Mouse (Mus musculus): ENCODE data around the gene Pif1.

The Pif1 gene

DNA sequence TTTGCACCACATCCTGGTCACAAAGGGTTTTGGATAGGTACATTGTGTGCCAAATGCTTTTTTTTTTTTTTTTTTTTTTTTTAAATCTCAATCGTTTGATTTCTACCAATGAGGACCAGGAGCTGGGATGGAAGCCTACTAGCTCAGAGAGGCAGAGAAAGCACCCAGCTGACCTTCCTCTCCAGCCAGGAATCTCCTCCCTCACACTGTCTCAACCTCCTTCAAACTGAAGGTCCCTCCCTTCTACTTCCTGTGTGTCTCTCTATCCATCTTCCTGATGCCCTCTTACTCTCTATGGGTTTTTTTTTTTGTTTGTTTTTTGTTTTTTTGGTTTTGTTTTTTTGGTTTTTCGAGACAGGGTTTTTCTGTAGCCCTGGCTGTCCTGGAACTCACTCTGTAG is 14.0 kb downstream of the Pif1 start:
- DNase-seq, result no peak

- DNase-seq, result peak; percentile 34 to 49
Measured at GRCm38 (mm10) chr9:65603401-65604102, 16.6 kb downstream of the Pif1 start.

- DNase-seq, result peak; percentile 83 to 89
Measured at GRCm38 (mm10) chr9:65605471-65606136, 18.6 kb downstream of the Pif1 start.

DNA sequence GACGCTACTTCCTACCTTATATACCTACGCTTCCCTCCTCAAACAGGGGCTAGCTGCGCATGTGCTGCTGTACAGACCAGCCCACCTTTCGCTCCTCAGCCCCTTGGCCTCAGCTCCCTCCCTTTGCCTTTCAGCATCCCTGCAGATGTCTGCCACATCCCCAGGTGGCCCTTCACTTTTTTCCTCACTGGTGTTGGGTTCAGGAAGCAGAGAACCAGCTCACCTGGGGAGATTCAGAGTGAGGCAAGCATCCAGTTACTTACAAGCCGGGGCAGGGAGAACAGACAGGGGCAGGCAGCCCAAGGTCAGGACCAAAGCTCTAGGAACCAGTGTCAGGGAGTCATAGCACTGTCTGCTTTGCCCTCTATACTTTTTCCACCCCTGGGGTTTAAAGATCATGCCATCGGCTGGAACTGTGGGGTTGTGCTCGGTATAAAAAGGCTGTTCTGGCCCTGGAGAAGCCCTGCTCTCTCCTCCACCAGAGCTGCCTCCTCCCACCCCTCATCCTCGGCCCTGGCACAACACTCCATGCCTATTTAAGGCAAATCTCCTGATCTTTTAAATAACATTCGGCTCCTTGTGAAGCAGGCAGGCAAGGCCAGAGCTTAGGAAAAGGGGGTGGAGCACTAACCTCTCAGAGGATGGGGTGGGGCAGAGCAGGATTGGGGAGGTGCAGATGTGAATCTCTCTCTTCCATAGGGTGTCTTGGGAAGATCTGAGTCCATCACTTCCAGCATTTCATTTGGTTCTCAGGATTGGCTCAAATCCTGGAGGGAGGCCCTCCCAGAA is 19.6 kb downstream of the Pif1 start:
- no peak for DNase-seq

DNA sequence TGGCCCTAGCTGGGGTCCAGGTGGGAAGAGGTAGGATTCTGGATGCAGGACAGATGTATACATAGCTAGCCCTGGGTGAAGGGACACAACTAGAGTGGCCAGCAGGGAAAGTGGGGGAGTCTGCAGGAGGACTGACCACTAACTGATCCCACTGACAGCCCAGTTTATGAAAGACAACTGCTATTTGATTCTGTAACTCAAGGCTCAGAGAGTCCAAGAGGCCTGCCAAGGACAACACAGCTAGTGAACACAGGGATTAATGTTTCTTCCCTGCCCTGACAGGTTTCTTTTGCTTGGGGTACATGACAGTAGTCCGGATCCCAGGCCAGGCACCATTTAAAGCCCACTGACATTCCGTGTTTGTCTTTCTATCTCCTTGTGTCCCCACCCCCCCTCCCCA is 20.2 kb downstream of the Pif1 start:
- no peak for DNase-seq

DNA sequence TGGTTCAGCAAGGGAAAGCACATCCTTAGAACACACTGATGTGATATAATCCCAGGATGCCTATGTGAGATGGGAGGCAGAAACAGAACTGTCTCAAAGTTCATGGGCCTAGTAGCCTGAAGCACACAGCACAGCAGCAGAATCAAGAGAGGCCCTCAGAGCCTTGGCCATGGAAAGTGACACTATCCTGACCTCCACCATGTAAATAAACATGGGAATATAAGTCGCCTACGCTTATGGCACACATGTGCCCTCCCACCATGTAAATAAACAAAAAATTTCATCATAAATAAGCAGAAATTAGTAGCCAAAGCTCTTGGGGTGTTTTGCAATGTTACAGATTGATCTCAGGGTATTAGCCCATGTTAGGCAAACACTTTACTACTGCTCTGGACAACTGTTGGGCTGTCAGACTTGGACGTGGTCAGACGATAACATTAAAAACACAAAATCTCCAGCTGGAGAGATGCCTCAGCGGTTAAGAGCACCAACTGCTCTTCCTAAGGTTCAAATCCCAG is 25.1 kb downstream of the Pif1 start:
- no peak for DNase-seq

DNA sequence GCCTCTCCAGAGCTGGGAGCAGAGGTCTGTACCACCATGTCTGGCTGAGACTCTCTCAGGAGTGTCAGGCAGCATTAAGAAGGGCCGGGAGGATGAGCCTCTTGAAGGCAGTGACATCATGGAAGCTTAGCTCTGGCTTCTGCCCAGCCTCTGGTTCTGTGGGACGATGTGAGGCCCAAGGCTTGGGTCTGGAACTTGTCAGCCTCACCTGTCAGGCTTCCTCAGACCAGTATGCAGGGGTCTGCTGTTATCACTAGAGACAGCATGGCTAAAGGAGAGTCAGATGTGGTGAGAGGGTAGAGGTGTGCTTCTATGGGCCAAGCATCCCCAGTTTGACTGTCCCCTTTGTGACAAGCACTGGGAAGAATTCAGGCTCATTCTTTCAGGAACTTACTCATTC is 26.1 kb downstream of the Pif1 start:
- DNase-seq, result no peak

DNA sequence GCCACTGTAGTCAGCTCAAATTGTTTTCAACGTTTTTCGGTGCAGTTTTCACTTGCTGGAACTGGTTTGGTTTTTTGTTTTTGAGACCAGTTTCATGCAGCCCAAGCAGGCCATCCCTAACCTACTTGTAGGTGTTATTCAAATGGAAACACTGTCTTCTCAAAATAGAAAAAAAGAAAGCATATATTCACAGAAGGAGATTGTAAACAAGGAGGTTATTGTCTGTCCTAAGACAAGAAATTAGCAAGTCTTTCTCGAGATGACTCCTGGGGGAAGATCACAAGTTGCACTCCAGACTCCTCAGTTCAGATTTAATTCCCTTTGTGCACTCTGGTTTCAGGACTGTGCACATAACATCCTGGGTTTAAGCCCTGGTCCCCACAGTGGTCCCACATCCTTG is 32.4 kb downstream of the Pif1 start:
- DNase-seq, result no peak

- DNase-seq, result no peak
Measured at GRCm38 (mm10) chr9:65621196-65621595, 34.2 kb downstream of the Pif1 start.

GRCm38 (mm10) chr9:65621666-65622065 is 34.7 kb downstream of the Pif1 start:
- no peak for DNase-seq

GRCm38 (mm10) chr9:65622826-65623225 is 35.9 kb downstream of the Pif1 start:
- no peak for DNase-seq

DNA sequence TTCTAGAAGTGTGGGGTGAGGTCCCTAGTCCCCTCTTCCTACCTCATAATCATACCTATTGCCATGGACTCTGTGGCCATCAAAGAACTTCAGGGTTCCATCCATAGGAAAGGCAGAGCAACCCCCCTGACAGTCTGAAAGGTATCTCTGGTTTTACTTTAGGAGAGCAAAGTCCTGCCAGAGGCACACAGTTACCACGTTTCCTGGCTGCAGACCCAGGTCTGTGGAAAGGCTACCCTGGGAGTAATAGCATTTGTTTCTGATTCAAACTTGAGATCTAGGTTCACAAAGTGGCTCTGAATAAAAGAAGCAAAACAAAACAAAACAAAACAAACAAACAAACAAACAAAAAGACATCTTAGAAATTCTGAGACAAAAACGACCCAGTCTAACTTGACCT is 37.3 kb downstream of the Pif1 start:
- DNase-seq, result no peak

- peak; percentile 25 for DNase-seq
Measured at GRCm38 (mm10) chr9:65629025-65629766, 42.2 kb downstream of the Pif1 start, which contains the start of gene Rbpms2. TSS of gene Rbpms2 (plus strand) at chr9:65629648.

- DNase-seq, result peak; percentile 23 to 50
Measured at GRCm38 (mm10) chr9:65629767-65630630, 43.0 kb downstream of the Pif1 start.

DNA sequence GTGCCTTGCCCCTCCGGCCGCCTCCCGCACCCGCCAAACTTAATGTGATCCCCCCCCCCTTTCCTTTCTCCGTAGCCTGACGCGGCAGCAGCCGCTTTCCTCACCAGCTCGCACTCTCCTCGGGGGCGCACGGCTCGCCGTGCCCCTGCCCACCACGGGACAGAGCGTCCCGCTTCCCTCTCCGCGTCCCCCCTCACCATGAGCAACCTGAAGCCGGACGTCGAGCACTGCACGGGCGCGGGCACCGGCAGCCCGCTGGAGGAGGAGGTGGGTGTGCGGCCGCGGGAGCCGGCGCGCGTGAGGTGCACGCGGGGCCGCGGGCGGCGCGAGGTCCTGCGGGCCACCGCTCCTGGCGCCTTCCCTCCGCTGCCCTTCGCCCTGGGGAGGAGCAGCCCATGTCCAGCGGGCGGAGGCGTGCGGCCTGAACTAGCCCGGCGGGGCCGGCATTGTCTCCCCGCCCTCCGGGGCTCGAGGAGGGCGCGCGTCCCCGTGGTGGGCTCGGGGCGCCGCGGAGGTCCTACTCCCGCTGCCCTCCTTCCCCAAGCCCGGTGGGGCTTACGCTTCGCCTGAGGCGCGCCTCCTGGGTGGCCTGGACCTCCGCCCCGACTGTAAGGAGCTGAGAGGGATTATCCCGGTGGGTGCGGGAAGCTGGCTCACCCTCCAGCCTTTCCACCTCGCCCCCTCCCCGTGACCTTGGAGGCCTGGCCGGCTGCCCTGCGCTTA is 43.8 kb downstream of the Pif1 start:
- DNase-seq, result peak; percentile 32

- no peak for DNase-seq
Measured at GRCm38 (mm10) chr9:65631354-65632021, 44.5 kb downstream of the Pif1 start.

DNA sequence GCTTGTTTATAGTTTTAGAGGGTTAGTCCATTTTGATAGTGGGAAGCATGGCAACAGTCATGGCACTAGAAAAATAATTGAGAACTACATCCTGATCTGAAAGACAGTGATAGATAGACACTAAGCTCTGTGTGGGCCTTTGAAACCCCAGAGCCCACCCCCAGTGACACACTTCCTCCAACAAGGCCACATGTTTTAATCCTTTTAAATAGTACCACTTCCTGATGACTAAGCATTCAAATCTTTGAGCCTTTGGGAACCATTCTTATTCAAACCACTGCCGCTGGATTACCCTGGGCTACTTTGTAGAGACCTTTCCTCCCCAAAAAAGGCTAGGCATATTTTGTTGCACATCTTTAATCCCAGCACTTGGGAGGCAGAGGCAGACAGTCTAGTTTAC is 48.8 kb downstream of the Pif1 start:
- DNase-seq, result no peak

DNA sequence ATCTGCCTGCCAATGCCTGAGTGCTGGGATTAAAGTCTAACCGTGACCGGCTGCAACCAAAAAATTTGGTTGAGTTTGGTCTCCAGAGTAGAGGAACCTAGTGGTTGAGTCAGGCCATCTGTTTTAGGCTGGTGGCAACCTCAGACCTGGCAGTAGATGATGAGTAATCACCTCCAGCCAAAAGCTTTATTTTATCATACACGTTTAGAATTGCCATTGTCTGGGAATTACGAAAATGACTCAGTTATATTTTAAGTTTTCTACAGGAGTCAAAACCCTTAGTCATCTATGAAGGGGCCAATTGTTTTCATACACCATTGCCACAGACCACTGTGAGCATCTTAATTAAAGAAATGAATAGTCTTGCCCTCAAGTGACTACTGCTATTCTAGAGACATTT is 50.0 kb downstream of the Pif1 start:
- no peak for DNase-seq

- DNase-seq, result no peak
Measured at GRCm38 (mm10) chr9:65639065-65639464, 52.1 kb downstream of the Pif1 start.

DNA sequence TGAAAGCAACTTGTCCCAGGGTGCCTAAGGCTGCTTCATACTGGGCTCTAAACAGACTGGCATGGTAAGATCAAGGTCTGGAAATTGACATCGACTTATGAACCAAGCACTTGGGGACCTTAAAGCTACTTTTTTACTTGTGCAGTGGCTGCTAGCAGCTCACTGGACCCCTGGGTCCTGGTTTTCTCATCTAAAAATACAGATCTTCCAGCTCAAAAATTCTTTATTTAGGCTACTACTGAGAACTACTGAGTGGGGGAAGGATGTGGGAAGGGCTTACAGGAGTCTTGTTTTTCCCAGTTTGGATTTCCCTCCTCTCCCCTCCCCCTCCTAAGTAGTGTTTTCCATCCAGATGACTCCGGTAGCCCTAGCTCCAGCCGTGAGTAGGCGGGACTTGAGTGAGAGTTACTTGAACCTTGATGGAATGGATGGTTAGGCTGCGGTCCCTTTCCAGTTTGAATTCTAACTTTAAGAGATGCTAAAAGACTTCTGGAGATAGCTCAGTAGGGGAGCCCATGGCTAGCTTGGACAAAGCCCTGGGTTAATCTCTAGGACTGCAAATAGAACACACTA is 54.0 kb downstream of the Pif1 start:
- DNase-seq, result no peak

Data from cerebellum, postnatal 10 days (tissue).